ENCODE assay signal across 9 mouse cellular contexts in the genomic region with DNA sequence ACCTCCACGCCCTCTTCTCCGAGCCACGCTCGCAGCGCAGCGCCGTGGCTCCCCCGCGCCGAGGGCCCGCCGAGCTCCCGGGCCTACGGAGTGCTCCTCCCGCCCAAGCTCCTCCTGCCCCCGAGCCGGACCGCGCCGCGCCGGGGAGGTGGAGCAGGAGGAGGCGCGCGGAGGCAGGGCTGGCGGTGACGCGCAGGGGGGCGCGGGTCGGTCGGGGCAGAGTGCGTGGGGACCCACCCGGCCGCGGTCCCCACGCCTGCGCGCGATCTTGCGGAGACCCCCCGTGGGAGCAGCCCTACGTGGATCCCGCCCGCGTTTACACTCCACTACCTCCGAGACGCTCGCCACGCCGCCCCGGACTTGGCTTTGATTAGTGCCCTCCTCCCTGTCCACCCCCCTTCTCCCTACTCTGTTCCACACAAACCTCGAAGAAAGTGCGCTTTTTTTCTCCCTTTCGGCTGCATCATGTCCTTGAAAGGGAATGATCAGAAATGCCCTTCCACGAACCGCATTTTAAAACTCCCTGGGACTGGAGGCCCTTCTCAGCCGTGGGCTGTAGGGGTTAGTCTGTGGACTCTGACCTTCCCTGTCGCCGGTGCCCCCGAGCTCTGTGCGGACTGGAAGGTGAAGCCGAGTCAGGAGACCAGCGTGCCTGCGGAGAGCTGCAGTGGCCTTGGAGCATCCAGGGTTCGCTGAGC. TPM values are rescaled to one million over a fixed set of nuclear protein-coding genes. Genes with fewer than 3 reads are reported as not detected.
A peak's percentile ranks its signal among the peaks of the same experiment; 100 is the strongest.
DNase-seq lines count a peak whose midpoint lies in the region; ATAC-seq and TF ChIP-seq lines count a peak whose summit lies in the region.
"Had no signal": no experiment of that assay in that cellular context is flagged by ENCODE, and none has a peak within 500 bp of the region (broad histone marks: within the 10 kb centered on the region; RNA-seq: fewer than 3 reads in every experiment).

Gene Steap2, minus strand, starts transcription at position 623 of the 698 bp plus-strand sequence.

- TF ChIP-seq POLR2A in thymus, adult 2 months (IDR thresholded peaks at IDR 0.05; ENCODE audit: control insufficient read depth, extremely low read depth, insufficient read depth, low read length, poor library complexity), result no peak
- peak; percentile 70; the same call in 1 of the 2 replicates for TF ChIP-seq POLR2A in olfactory bulb, adult 2 months (IDR thresholded peaks at IDR 0.05; ENCODE audit: insufficient read depth, low read depth, low read length)

- no peaks in the 10 kb centered on the region for H3K36me3 ChIP-seq in thymus, adult 2 months (ENCODE audit: control insufficient read depth, insufficient read depth, low read length)
- no peaks in the 10 kb centered on the region for H3K36me3 ChIP-seq in embryonic facial prominence, embryonic 12.5 days
- H3K36me3 ChIP-seq in liver, embryonic 15.5 days (replicated peaks), result no peaks in the 10 kb centered on the region
- H3K36me3 ChIP-seq: G1E had no signal

- H3K4me3 ChIP-seq in thymus, adult 2 months (ENCODE audit: control insufficient read depth, insufficient read depth, low read length), result peak within 1 kb of the TSS; percentile 5; the same call in 1 of the 2 replicates
- peak within 1 kb of the TSS; percentile 77 for H3K4me3 ChIP-seq in embryonic facial prominence, embryonic 12.5 days
- H3K4me3 ChIP-seq in liver, embryonic 15.5 days (replicated peaks), result peak within 1 kb of the TSS; percentile 58
- H3K4me3 ChIP-seq in olfactory bulb, adult 2 months (ENCODE audit: insufficient read depth, low read depth, low read length), result peak within 1 kb of the TSS; percentile 93

- H3K27me3 ChIP-seq in thymus, adult 2 months (ENCODE audit: control insufficient read depth, insufficient read depth, low read length), result no peaks in the 10 kb centered on the region; the same call in 1 of the 2 replicates
- H3K27me3 ChIP-seq in embryonic facial prominence, embryonic 12.5 days, result no peaks in the 10 kb centered on the region
- H3K27me3 ChIP-seq in liver, embryonic 15.5 days, result peaks cover 32% of the 10 kb centered on the region

- peak; percentile 93 for ATAC-seq in embryonic facial prominence, embryonic 12.5 days (ENCODE audit: insufficient number of reproducible peaks, insufficient read depth, low FRiP score, low TSS enrichment)
- peak; percentile 83 for ATAC-seq in liver, embryonic 15.5 days (ENCODE audit: insufficient read depth)
- ATAC-seq in activated CD4-positive, CD25-positive, alpha-beta regulatory T cell, adult 4 months, result no peak

- 3% methylated on average over 57 of the region's 66 CpGs for WGBS in thymus, adult 2 months
- WGBS in embryonic facial prominence, embryonic 12.5 days, result under 1% methylated on average over 66 of the region's 66 CpGs
- under 1% methylated on average over 57 of the region's 66 CpGs for WGBS in liver, embryonic 15.5 days (ENCODE audit: insufficient replicate concordance)
- WGBS in olfactory bulb, adult 2 months, result under 1% methylated on average over 66 of the region's 66 CpGs

- no peaks in the 10 kb centered on the region for H3K4me1 ChIP-seq in thymus, adult 2 months (replicated peaks; ENCODE audit: control insufficient read depth, insufficient read depth, low read length)
- no peaks in the 10 kb centered on the region for H3K4me1 ChIP-seq in embryonic facial prominence, embryonic 12.5 days
- 0 out of 2 replicates have a peak, but pooled peaks cover 2% of the 10 kb centered on the region for H3K4me1 ChIP-seq in liver, embryonic 15.5 days (replicated peaks)
- H3K4me1 ChIP-seq in olfactory bulb, adult 2 months (ENCODE audit: control insufficient read depth, insufficient read depth, low read length), result peaks cover 4% of the 10 kb centered on the region; the same call in 1 of the 2 replicates

- H3K4me2 ChIP-seq in embryonic facial prominence, embryonic 12.5 days (replicated peaks), result peak within 1 kb of the TSS; percentile 73
- peak within 1 kb of the TSS; percentile 54 for H3K4me2 ChIP-seq in liver, embryonic 15.5 days

- no peak for TF ChIP-seq CTCF in thymus, adult 2 months (IDR thresholded peaks at IDR 0.05; ENCODE audit: borderline replicate concordance, control insufficient read depth, extremely low read depth, insufficient read depth, low read length, poor library complexity)
- no peak for TF ChIP-seq CTCF in olfactory bulb, adult 2 months (IDR thresholded peaks at IDR 0.05; ENCODE audit: insufficient read depth, low read depth, low read length)

- peak within 1 kb of the TSS; percentile 85 for H3K9ac ChIP-seq in embryonic facial prominence, embryonic 12.5 days
- peak within 1 kb of the TSS; percentile 27; the same call in 1 of the 2 replicates for H3K9ac ChIP-seq in liver, embryonic 15.5 days

- no peak within 1 kb of the TSS for H3K27ac ChIP-seq in thymus, adult 2 months (ENCODE audit: control insufficient read depth, insufficient read depth, low read length)
- peak within 1 kb of the TSS; percentile 54; the same call in 1 of the 2 replicates for H3K27ac ChIP-seq in embryonic facial prominence, embryonic 12.5 days
- H3K27ac ChIP-seq in liver, embryonic 15.5 days (replicated peaks), result peak within 1 kb of the TSS; percentile 76
- peak within 1 kb of the TSS; percentile 43 for H3K27ac ChIP-seq in olfactory bulb, adult 2 months (ENCODE audit: insufficient read depth, low read depth, low read length)

- H3K9me3 ChIP-seq in embryonic facial prominence, embryonic 12.5 days, result no peaks in the 10 kb centered on the region
- H3K9me3 ChIP-seq in liver, embryonic 15.5 days (replicated peaks), result no peaks in the 10 kb centered on the region
- H3K9me3 ChIP-seq: G1E had no signal

- DNase-seq in thymus, adult 2 months, result no peak
- no peak for DNase-seq in thymus, postnatal 36 days
- DNase-seq in heart, adult 9 months (ENCODE audit: low spot score in 2 of 2), result peak; percentile 3 to 23
- DNase-seq in kidney, adult 9 months, result peak; percentile 79

RNA-seq across cellular contexts. Expression of gene Steap2, which starts in this region (rescaled TPM):
- 0.23 and 0.42 TPM in 2 replicates for polyA plus RNA-seq in thymus, adult 2 months (2012; rRNA removed)
- 7.3 and 7.7 TPM in 2 replicates for polyA plus RNA-seq in embryonic facial prominence, embryonic 12.5 days (2016; fragmentation: Nextera tagmentation; extraction: Ambion mirVana)
- 5.3 and 5.5 TPM in 2 replicates for polyA plus RNA-seq in liver, embryonic 15.5 days (2015; fragmentation: Nextera tagmentation; extraction: Ambion mirVana)
- not detected in 2 replicates for polyA plus RNA-seq in olfactory bulb, adult 2 months (2012; ENCODE audit: insufficient read depth, insufficient read length, low replicate concordance, missing spikeins)
- polyA plus RNA-seq in activated CD4-positive, CD25-positive, alpha-beta regulatory T cell, adult 4 months (2017; shearing (Covaris generic)), result under 1 TPM in 1 of 2 experiments, not detected in 1; 0.03 TPM
- polyA plus RNA-seq: G1E had no signal

Comparison
In these comparisons a context has a peak if more than half of its experiments do, and no peak if none do; other contexts are left out.
1. DNase-seq: peak in heart, adult 9 months (2 of 2) and kidney, adult 9 months (single experiment); none in thymus, adult 2 months (single experiment) and thymus, postnatal 36 days (0 of 2).
2. H3K4me3 ChIP-seq: peak in every context shown above with its lines; median percentile 93 in olfactory bulb, adult 2 months; 77 in embryonic facial prominence, embryonic 12.5 days; 58 in liver, embryonic 15.5 days; 5 in thymus, adult 2 months.